Mouse (Mus musculus): ENCODE measurements around the gene Igfbp1.

Igfbp1 gene

DNA sequence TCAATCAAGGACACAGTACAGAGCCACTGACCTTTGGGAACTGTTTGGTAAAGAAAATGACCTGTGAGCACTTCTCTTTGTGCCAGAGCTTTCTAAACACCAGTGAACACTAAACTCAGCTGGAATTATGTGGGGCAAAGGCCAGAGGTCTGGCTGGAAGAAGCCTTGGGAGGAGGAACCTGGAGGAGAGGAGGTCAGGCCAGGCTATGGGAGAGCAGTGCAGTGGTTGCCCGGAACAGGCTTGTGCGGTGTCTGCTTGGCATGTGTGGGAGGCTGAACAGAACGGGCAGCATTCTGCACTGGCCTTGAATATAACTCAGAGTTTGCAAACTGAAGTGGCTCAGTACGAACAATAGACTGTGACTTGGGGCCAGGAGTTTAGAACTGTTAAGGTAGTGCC is 32.4 kb downstream of the Igfbp1 start:
- DNase-seq (ENCODE audit: low read depth in 2 of 2, low spot score in 2 of 2) = no peak

DNA sequence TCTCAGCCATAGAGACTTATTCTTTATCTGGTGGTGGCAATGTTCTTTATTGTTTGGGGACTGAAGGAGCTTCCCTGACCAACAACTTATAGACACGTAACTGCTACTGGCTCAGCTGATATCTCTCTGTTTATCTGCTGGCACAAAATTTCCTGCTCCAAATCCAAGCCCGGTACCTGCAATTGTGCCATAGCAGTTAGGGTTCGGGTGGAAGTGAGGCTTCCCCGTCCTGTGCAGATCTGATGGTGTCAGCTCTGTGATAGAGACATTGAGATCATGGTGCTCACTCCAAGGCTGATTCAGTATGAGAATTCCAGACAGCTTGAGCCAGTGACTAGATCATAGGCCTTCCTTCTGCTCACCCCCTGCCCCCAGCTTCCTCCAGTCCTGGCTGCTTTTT is 34.4 kb downstream of the Igfbp1 start:
- DNase-seq (ENCODE audit: low read depth in 2 of 2, low spot score in 2 of 2) = no peak

DNA sequence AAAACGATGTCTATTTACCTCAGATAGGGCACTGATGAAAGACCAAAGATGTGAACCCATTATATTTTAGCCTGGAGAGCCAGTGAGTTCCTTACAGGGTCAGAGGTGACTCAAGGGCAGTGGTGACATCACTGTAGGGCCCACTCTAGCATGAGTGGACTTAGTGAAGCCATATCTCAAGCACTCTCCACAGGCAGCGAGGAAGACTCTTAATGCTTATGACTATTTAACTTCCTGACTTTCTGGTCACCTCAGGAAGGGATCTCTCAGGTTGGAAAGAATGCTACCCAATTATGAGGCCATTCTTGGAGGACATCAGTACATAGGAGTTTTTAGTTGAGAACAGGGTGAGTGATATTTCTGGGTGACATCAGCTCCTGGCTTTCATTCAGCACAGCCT is 35.8 kb downstream of the Igfbp1 start:
- DNase-seq (ENCODE audit: low read depth in 2 of 2, low spot score in 2 of 2) = no peak

DNA sequence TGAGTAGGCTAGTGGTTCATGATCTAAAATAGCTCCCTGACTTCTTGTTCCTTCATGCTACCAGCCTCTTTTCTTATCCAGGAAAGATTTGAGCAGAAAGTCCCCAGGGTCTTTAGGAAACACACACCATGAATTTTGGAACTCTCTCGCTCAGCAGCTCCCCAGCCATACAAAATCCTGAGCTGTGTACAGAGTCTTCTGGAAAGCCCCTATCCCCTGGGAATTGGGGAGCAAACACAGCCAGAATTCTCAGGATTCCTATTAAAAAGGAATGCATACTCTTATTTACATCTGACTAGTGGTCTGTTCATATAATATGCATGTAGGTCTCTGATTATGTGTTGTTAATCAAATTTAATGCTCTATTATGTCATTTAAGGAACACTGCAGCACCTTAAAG is 36.9 kb downstream of the Igfbp1 start:
- DNase-seq (ENCODE audit: low read depth in 2 of 2, low spot score in 2 of 2) = no peak

DNA sequence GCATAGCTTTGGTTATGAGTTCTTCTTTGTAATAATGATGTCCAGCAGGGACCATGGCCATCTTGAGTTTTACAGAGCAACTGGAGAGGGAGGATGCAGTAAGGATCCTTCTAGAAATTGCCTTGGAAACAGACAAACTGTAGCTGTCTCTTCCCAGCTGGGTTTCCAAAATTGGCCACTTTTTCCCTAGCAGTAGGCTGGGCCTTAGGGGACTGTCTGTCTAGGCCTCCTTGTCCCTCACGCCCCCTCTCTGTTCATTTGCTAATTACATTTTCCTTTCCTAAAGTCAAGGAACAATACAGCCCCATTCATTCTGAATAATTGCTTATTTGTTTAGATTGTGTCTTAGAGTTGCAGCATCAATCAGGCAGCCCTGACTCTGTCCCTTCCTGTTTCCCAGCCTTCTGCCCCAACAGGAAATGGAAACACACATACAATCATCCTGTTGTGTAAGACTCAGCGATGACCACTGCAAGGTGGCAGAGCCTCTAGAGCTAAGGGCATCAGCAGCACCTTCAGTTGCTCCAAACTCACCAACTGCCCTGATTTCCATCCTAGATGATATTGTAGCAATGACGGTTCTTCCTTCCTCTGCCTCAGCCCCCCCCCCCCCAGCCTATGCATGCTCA is 37.5 kb downstream of the Igfbp1 start:
- no peak for DNase-seq (ENCODE audit: low read depth in 2 of 2, low spot score in 2 of 2)

DNA sequence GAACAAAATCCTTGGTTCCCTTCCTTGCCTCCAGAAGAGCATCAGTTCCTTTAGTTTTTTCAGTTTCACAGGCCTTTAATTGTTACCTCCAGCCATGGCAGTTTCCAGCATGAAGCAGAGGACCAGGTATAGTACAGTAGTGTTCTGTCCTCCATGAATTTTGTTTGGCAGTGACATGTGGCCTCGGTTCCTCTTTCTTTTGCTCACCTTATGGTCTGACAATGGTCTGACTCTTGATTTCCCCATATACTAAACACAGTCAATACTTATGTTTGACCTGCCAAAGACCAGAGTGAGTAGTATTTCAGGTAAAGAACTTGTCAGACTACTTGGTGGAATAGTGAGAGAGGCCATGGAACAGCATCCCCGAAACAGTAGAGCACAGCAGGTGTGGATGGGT is 39.2 kb downstream of the Igfbp1 start:
- no peak for DNase-seq (ENCODE audit: low read depth in 2 of 2, low spot score in 2 of 2)

DNA sequence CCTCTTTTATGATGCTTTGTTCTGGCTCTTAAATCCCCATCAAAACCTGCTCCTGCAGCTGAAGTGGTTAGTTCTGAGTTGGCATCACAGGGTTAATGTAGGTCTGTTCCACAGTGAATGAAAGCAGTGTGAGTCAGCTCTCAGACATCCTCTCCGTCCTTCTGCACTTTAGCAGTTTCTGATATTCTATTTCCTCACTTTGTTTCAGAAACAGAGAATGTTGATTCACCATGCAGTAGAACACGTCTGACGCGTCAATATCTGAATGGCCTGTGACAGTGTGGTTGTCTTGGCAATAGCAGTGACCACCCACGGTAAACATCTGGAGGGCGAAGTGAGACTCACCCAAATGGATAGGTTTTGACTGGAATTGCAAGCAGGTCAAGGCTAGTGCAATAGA is 40.1 kb downstream of the Igfbp1 start:
- DNase-seq (ENCODE audit: low read depth in 2 of 2, low spot score in 2 of 2) = no peak

DNA sequence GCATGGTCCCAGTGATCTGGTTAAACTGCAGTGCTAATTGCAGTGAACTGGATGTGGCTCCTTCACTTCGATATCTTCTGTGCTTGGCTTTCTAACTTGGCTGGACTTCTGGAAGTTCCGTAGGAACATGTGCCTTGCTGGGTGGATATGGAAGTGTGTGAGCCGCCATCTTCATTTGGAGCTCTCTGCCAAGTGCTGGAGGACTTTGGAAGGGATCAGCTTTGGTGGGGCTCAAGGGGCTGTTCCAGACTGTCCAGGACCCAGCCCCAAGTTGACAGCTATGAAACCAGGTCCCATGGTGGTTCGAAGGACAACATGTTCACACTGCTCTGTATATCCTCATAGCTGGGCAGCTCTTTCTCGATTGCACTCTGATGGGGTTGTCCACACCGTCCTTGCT is 41.0 kb downstream of the Igfbp1 start:
- no peak for DNase-seq (ENCODE audit: low read depth in 2 of 2, low spot score in 2 of 2)

DNA sequence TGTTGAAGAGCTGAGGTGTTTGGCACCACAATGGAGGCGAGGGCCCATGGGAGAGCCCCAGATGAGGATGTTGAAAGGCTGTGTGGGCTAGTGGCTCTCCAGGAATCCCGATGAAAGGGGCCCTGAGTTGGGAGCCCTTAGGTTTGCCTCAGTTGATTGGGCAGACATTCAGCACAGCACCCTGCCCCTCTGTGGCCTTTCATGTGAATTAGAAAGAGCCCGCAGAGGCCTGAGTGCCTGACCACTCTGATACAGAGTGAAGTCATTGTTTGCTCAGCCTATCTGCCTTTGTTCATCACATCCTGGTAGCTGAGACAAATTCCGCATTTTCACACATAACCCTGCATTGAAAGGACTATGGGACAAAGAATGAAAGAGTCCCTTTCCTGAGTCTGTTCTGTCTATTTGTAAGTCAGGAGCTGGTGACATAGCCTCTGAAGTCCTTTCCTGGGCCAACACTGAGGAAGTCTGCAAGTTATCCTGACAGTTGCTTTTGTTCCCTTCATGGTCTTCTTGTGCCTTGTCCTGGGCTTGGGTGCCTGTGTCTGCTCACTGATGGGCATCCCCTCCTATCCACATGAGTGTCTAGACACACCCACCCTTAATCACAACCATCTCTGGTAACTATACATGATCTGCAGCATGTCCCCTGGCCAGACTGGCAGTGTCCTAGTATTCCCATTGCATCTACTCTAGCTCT is 41.6 kb downstream of the Igfbp1 start:
- no peak for DNase-seq (ENCODE audit: low read depth in 2 of 2, low spot score in 2 of 2)

DNA sequence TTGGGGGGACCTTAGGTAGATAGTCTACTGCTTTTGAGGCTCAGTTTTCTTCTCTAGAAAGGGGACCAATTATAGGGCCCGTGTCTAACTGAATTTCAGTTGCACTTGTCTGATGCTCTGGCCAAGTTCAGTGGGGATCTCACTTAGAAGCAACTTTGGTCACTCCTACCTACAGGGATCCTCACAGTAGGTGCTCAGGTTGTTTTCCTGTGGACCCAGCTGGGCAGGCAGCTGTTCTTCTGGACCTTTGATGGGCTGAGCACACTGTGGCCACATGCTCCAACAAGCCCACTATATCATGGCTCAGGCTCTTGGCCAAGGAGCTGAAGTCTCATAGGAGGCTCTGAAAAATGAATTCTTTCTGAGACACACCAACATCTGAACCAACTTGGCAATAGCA is 47.2 kb downstream of the Igfbp1 start:
- DNase-seq (ENCODE audit: low read depth in 2 of 2, low spot score in 2 of 2) = no peak

DNA sequence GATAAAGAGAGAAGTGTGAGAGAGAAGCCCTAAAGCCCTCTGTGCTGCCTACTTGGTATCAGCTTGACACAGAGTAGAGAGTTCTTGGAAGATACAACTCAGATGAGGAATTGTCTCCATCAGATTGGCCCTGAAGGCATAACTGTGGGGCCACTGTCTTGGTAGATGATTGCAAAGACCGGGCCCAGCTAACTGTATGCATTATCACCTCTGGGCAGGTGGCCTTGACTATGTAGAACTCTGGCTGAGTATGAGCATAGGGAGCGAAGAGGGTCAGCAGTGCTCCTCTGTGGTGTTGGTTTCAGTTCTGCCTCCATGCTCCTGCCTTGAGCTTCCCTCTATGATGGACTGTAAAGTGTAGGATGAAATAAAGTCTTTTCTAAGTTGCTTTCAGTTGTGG is 52.8 kb downstream of the Igfbp1 start:
- DNase-seq (ENCODE audit: low read depth in 2 of 2, low spot score in 2 of 2) = no peak

DNA sequence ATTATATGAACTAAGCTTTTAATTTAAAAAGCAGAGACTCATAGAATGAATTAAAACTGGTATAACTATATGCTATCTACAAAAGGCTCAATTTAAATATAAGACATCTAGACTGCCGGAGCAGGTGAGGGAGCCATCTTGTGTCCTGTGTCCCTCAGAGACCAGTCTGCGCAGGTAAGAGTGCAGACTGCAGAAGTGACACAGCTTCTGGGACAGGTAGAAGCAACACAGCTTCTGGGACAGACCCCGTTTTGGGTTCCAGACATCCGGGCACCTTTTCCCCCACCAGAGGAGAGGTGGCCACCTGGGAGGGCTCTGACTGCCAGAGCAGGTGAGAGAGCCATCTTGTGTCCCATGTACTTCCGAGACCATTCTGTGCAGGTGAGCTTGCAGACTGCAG is 53.3 kb downstream of the Igfbp1 start:
- no peak for DNase-seq (ENCODE audit: low read depth in 2 of 2, low spot score in 2 of 2)
